Mouse (Mus musculus): ENCODE measurements around the gene Ranbp17.

- TF ChIP-seq GATA1 (IDR thresholded peaks at IDR 0.05; ENCODE audit: low read length) (no peak), TAL1 (IDR thresholded peaks at IDR 0.05; ENCODE audit: low read length) (no peak)
These were observed 33.8 kb upstream of the Ranbp17 start for GRCm38 (mm10) chr11:33547386-33547785.
